Mouse (Mus musculus) frontal cortex, postnatal 14 days (tissue): Measurements from ENCODE around the gene Unkl.
"Not testable (repeated sequence)": the region's sequence is repeated elsewhere in the genome, so short reads cannot be mapped to it uniquely, and the experiment has no call there.

Source experiments
- DNase-seq, 2 experiments: peaks; one replicate each; pipeline ENCODE4 v3.0.0; 2022; ENCODE audit warnings: low spot score in 2 of 2

The Unkl gene

GRCm38 (mm10) chr17:25219492-25220295, 31.5 kb downstream of the Unkl start:
- DNase-seq, result no peak

DNA sequence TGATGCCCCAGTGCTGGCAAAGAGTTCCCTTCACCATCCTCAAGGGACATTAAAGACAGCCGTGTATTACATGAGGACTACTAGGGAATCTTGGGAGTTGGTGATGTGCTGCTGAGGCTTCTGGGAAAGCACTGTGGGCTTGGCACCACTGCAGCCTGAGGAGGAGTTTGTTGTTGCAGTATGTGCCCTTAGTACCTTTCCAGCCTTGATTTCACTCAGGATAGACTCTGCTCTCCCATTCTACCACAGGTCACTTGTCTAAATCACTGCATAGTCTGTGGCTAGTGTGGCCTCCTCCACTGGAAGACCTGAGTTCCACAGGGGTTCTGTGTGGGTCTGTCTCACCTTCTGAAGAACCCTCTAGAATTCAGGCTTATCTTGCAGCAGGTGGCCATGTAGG, 32.5 kb downstream of the Unkl start:
- DNase-seq, result no peak

DNA sequence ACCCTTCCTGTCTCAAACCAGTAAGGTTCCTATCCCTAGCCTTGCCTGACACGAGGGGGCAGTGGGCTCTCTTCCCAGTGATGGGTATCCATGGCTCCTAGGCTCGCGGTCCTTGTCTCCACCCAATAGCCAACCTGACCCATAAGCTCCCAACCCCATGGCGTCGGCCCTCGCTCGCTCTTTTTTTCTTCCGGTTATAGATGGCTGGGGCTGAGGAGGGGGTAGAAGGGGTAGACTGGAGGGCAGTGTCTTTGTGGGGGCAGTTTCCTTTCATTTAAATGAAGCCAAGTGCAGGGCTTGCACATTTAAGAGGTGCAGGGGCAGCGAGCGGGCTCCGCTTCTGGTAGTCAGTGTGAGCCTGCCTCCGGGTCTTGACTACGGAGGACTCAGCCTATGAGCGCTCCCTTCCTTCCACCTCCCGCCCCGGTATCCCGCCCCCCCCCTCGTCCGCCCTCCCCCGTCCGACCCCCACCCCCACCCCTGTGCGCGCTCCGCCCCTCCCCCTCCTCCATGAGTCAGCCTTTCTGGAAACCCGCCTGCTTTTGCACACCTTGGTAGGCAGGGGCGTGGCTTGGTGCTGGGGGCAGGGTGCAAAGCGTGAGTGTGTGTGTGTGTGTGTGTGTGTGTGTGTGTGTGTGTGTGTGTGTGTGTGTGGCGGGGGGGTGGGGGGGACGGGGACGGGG, 33.8 kb downstream of the Unkl start:
- DNase-seq, result no peak

- not testable (repeated sequence) for DNase-seq
These were observed 34.3 kb downstream of the Unkl start for GRCm38 (mm10) chr17:25222504-25222940.

GRCm38 (mm10) chr17:25222951-25223601, 34.9 kb downstream of the Unkl start:
- DNase-seq, result no peak

GRCm38 (mm10) chr17:25224586-25225222, 36.5 kb downstream of the Unkl start:
- no peak for DNase-seq

GRCm38 (mm10) chr17:25225659-25226058, 37.5 kb downstream of the Unkl start:
- DNase-seq, result no peak

DNA sequence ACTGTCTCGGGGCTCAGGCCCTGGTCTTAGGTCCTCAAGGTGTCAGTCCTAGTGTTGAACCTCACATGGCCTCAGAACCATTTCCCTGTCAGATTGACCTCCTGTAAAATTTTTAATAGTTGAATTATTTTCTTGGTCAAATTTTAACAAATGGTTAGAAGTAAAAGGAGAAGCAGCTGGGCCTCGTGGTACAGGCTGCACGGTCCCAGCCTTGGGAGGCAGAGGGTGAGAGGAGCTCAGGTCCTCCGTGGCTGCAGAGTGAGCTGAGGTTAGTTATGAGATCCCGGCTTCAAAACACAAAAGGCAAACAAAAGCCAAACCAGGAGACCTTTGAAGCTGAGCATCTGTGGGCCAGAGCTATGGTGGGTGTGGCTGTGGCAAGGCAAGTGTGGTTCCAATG, 39.8 kb downstream of the Unkl start:
- DNase-seq, result no peak

- not testable (repeated sequence) for DNase-seq
These were observed 41.9 kb downstream of the Unkl start for GRCm38 (mm10) chr17:25230014-25230655.

DNA sequence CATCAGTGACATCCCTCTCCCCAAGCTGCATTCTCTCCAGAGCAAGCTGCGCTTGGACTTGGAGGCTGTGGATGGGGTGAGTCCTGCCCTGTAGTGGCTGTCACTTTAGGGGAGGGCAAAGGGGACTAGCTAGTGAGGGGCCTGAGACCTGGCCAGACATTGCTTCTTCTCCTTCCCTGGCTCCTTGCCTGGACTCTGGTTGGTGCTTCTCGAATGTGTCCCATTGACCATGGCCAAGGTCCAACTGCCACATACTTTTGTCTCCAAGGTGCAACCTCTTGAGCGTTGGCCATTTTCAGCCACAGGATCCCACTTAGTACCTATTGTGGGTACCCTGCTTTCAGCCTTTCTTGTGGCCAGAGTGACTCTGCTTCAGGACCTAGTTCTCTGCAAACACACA, 42.5 kb downstream of the Unkl start:
- DNase-seq, result no peak

- not testable (repeated sequence) for DNase-seq
These were observed 43.4 kb downstream of the Unkl start for GRCm38 (mm10) chr17:25231621-25232020.

DNA sequence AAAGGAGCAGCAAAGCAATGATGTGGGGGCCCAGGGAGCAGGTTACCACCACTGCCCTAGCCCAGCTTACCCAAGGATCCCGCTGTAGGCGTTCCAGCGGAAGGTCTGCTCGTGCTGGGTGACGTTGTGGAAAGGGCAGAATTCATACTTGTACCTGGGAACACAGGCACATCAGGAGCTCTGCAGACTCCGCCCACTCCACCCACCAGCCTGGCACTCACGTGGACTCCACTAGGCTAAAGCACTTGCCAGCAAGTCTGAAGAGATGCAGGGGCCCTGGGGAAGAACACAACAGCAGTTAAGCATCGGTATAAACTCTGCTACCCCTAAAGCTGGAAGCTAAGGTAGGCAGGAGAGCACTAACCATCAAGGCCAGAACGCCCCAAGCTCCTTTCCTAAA, 47.4 kb downstream of the Unkl start:
- DNase-seq, result no peak

DNA sequence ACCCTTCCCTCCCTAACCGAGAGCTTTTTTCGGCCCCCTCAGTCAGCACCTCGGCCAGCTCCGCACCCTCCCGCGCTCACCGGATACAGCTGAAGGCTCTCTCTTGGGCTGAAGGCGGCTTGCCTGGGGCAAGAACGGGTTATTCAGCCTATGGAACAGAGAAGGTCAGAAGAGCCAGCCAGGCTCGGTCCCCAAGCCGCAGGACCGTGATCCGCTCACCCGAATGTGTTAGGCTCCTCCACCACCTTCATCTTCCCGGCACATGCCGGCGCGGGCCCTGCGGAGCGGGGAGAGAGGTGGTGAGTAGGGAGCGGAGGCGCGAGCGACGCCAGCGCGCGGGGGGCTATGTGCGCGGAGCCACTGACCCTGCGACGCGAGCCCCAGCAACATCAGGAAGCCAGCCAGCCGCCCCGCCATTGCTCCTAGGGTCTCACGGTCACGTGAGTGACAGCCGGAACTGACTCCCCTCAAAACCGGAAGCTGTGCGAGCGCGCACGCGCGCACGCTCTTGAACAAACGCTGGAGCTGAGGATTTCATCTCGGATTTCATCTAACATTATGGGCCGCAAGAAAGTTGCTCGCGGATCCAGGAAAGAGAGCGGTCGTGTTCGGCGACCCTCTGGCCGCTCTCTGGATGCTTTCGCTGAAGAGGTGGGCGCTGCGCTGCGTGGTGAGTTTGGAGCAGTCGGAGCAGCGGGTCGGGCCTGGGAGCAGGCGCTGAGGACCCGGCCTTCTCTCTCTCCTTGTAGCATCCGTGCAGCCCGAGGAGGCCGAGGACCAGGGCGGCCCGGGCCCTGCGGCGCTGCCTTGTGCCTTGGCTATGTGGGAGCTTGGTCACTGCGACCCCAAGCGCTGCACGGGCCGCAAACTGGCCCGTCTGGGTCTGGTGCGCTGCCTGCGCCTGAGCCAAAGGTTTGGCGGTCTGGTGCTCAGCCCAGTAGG, 51.8 kb downstream of the Unkl start, which contains the start of the genes Gnptg and Tsr3:
TSS of gene Gnptg (minus strand) at position 430 of the 942 bp plus-strand sequence.
TSS of gene Tsr3 (plus strand) at position 476 of the 942 bp plus-strand sequence.
- DNase-seq, result peak; percentile 72 to 81

- no peak for DNase-seq
These were observed 55.1 kb downstream of the Unkl start for GRCm38 (mm10) chr17:25243131-25243780.

DNA sequence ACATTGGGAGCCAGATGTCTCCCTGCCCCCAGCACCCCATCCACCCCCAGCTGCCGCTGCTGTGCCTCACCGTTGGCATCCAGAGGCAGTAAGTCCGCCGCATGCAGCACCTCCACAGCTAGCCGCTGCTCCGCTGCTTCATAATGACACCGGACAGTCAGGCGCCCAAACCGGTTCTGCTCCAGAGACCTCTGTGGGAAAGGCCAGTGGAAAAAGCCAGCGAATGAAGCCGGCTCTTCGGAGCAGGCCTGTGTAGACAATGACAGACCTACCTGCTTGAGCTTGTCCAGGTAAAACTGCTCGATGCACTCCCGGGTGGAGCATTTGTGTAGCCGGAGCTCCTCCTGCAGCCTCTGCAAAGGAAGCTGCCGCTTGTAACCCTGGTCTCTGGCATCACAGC, 56.0 kb downstream of the Unkl start:
- DNase-seq, result no peak

- DNase-seq, result no peak
These were observed 60.0 kb downstream of the Unkl start for GRCm38 (mm10) chr17:25248033-25248750.

GRCm38 (mm10) chr17:25250181-25250835, 62.1 kb downstream of the Unkl start:
- DNase-seq, result no peak

DNA sequence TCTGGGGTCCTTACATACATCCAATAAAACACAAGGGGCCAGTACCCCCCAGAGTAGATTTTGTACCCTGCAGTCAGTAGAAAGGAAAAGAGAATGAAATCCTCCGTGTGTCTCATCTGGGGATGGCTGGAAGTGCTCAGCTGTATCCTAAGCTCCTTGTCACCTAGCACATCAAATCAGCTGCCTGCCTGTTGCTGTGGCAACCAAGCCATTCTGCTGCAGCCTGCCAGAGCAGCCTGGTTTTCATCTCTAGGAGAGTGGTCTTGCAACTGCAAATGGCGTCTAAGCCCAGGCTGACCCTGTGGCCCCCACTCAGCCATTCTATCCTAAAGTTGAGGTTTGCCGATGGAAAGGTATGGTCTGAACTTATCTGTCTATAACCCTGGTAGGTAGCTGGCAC, 64.4 kb downstream of the Unkl start:
- DNase-seq, result no peak

GRCm38 (mm10) chr17:25253760-25254159, 65.6 kb downstream of the Unkl start:
- peak in 1 of 2 experiments; percentile 41 for DNase-seq
